Mouse (Mus musculus): ENCODE measurements at regions not wholly inside any gene's neighbourhood (a gene's known extent, or its start where the extent isn't known, plus 50 kb on each side); places are given as distances from the start of the nearest gene placed in this dataset.

- no peak for DNase-seq
Observed at GRCm38 (mm10) chr9:24943830-24944229, 145.4 kb upstream of the Gm10181 start.

DNA sequence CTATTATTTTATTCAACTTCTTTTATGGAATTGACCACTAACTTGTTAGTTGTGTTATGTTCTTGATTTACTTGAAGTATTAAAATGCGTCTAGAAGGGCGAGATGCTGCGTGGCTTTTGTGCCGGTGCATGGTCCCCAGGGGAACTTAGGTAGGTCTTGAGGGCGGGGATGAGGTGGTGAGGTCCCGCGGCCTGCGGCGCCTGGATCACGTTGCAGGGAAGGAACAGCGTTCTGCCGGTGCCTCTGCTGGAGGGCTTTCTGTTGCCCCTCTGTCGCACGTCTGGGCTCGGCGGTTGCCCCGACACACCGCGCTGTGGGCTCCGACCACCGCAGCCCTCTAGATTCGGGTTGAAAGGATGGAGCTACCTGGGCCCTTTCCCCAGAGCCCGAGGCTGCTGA, 136.7 kb upstream of the Gm10181 start:
- DNase-seq: no peak

DNA sequence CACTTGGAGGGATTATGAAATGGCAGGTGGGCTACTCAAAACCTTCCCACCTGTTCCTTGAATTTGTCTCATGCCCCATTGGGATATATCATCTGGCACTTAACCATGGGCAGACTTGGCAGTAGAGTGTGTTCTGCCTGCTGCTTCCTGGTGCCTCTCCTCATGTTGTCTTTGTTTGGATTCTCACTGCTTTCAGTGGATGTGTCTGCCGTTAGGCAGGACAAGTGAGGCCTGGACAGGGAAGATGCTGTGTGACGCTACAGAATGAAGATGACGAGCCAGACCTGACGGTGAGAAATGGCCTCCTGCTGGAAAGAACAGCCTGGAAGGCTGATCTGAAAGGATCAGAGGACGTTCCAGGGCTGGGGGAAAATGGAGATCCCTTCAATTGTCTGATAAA, 133.6 kb upstream of the Gm10181 start:
- no peak for DNase-seq

DNA sequence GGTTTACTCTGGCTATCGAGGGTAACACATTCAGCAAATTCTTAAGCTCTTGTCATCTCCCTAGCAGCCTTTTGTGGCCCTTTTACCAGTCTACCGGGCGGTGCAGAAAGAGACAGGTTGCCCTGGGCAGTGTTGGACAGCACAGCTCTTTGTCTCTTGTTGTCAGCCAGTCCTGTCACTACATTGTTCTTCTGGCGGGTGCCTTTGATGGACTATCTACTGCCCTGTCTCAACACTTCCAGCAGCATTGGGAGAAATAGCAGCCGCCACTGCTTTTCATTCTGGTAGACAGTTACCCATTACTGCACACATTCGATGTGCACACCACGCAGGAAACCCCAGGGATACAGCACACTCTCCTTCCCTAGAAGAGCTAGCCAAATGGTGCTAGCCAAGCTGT, 132.7 kb upstream of the Gm10181 start:
- DNase-seq: no peak

- DNase-seq: no peak
Observed at GRCm38 (mm10) chr9:24963290-24963689, 125.9 kb upstream of the Gm10181 start.

DNA sequence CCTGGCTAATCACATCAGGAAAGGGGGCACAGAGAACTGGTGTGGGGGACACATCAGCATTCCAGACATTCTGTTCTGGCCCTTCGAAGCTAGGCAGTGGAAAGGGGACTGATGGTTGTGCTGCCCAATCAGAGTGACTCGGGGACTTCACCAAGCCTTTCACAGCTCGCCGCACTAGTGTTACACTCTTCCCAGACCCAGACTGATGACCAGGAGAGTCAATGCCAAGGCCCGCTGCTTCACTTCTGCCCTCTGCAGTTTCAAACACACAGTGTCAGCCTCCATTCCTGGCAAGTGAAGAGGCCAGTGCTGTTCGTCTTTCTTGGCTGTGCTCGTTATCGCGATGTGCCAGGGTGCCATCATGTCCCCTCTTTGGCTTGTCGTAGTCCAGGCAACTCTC, 121.7 kb upstream of the Gm10181 start:
- DNase-seq: no peak

DNA sequence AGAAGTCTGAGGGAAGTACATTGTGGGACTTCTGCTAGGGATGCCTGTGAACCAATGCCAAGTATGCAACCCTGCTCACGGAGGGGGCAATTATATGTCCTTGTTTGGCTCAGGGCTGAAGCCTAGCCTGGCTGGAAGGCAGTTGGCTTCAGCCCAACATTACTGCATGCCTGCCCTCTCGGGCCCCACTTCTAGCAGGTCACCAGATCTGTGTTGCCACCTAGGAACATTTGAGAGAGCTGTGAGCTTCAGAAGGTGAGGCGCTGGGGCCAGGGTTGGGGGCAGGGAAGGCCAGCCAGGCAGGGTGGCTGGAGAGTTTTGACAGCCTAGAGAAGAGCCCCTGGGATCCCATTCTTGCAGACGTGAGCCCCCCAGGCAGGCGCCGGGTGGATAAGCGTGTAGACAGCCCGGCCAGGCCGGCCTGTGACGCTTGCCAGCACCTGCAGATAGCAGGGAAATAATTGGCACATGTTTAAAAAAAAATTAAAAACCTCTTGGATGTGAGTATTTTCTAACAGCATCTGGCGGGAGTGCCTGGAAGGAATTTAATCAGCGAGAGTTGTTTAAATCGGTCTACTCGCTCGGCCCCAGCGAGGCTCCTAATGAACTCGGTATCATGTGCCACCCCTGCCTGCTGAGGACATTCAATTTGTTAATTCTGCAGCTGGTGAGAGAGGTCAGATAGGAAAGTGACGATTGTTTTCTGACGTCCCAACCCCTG, 115.0 kb upstream of the Gm10181 start:
- no peak for DNase-seq

- DNase-seq: no peak
Observed at GRCm38 (mm10) chr9:24982796-24983195, 106.4 kb upstream of the Gm10181 start.

GRCm38 (mm10) chr9:24994491-24994890, 94.7 kb upstream of the Gm10181 start:
- DNase-seq: no peak

- DNase-seq: no peak
Observed at GRCm38 (mm10) chr9:25021095-25021691, 68.0 kb upstream of the Gm10181 start.

DNA sequence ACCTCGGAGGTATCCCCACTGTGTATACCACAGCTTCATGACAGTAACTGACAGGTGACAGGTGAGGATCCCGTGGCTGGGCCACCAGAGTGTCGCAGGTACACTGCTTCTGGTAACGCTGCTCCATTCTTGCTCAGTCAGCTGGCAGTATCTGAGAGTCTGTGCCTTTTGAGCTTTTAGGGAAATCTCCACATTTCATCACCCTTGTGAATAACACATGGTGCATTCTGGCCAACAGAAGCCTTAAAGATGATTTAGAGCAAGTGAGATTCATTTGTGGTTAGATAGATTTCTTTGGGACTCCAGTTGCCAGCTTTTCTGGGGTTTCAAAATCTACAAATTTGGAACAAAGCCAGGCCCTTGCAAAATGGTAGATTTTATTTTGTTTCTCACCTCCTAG, 66.8 kb upstream of the Gm10181 start:
- DNase-seq: no peak

DNA sequence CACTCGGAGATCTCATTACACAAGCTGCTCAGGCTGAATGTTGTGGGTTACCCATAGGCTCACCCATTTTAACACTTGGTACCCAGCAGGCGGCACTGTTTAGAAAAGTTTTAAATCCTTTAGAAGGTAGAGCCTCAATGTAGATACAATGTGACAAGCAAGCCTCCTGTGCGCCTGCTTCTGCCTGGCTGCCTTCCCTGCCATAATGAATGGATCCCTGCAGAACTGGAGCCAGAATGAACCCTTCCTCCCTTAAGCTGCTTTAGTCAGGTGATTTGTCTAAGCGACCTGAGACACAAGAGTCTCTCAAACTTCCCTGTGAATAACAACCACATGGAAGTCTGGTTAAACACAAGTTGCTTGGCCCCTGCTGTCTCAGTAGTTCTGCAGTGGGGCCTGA, 64.7 kb upstream of the Gm10181 start:
- no peak for DNase-seq

DNA sequence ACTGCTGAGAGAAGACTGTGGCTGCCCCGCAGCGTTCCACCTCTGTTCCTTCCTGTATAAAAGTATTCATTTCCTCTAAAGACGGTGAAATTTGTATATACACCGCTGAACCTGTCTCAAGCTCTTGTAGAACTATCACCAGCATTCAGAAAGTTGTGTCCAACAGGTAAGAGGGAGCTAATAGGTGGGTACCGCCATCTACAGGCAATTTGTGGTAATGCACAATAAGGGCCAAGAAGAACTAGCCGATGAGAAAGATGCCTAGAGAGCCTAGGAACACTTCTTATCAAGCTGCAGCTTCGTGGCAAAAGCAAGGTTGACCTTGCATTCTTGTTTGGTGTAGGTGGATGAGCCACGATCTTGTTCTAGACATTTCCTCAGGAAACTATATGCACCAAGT, 61.6 kb upstream of the Gm10181 start:
- no peak for DNase-seq

GRCm38 (mm10) chr9:25028305-25028704, 60.9 kb upstream of the Gm10181 start:
- DNase-seq: no peak

DNA sequence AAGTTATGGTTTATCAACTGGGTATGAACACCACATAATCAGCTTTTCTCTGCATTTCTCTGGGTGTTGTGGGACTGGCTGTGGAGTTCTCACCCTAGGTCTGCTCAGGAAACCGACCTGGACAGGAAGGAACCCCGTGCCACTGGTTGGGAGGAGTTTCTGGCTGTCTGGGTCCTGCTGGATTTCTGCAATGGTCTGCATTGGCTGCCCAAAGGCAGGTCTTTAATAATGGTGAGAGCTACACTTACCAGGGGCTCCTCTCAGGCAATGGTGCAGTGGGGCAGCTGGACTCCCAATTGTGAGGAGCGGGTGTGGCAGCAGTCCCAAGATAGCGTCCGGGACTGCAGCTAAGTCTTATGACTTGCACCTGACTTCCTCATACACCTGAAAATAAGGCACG, 57.8 kb upstream of the Gm10181 start:
- DNase-seq: no peak

Measured in thymus, postnatal 36 days (tissue).